Mouse (Mus musculus): ENCODE measurements around the gene Ephb2. TPM values are rescaled to one million over a fixed set of nuclear protein-coding genes. Genes with fewer than 3 reads are reported as not detected.

Gene Ephb2
- 5.1 and 5.8 TPM in 2 replicates for polyA plus RNA-seq (2015; fragmentation: Nextera tagmentation; extraction: Ambion mirVana)

DNA sequence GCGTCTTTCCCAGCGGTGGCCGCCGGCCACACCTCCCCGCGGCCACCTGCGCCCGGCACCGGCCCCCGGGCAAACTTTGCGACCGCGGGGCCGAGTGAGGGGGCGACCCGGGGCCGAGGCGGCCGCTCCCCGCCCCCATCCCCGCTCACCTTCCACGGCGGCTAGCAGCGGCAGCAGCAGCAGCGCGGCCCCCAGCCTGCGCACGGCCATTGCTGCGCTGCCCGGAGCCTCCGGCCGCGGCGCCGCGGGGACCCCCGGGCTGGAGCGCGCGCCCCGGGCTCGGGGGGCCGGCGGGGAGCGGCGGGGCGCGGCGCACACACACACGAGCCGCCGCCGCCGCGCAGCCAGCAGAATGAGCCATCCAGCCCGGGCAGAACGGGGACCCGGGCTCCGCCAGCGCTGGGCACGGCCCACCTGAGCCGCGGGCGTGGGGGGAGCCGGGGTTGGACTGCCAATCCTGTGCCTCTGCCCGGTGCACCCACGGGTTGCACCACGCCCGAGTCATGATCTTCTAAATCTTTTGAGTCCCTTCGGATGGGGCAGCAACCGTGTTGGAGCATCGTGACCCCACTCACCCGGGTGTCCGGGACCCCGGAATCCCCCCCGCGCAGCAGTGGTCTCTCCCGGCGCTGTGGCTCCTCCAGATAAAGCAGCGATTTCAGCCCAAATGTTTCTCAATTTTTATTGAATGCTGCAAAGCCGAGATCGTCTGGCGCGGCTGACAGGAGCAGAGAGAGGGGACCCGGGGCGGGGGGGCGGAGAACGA, at the start of gene Ephb2:
Gene Ephb2 (minus strand): TSS at position 368 of the 766 bp plus-strand sequence.
- H3K27me3 ChIP-seq, result peaks cover 63% of the 10 kb centered on the region

DNA sequence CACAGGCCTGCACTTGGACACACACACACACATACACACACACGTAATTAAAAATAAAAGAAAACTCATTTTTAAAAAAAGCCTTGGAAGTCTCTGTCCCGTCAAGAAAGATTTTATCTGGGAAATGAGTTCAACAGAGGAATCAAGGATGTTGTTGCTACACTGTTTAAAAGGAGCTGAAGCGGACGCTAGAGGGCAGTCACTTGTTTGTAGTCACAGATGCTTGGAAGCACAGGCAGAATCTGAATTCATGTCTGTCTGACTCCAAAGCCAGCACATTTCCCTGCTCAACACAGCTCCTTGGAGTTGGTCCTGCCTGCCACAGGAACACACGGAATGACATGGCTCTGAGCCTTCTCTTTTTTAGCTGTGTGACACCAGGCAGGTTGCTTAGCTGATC, 42.8 kb upstream of the Ephb2 start:
- 19% methylated on average over 5 of the region's 5 CpGs for WGBS
- ATAC-seq (ENCODE audit: borderline replicate concordance, extremely low read depth, low FRiP score, low TSS enrichment), result no peak

More for the DNA sequence above, at the start of gene Ephb2:
- Histone ChIP-seq H3K4me2 (peak within 1 kb of the TSS; percentile 91), H3K4me1 (peaks cover 48% of the 10 kb centered on the region), H3K9me3 (no peaks in the 10 kb centered on the region), H3K36me3 (no peaks in the 10 kb centered on the region), H3K9ac (peak within 1 kb of the TSS; percentile 53), H3K4me3 (peak within 1 kb of the TSS; percentile 67), H3K27ac (peak within 1 kb of the TSS; percentile 87)
- peak; percentile 64 for ATAC-seq (ENCODE audit: borderline replicate concordance, extremely low read depth, low FRiP score, low TSS enrichment)
- WGBS, result under 1% methylated on average over 83 of the region's 88 CpGs

DNA sequence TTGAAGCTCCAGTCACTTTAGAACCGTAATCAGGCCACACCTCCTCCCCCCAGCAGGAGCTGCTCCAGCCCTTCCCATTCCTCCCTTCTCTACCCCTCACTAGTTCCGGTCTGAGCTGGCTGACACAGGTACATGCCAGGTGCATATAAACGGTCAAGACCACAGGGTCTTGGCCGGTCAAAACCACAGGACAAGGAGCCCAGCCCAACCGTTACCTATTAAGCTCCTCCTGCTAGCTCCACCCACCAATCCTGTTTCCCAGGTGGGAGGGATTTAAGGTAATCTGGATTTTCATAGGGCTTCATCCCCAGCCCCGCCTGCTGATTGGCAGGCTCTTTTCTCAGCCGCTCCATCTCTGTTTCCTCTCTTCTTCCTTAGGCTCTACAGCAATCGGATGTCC, 42.4 kb upstream of the Ephb2 start:
- Histone ChIP-seq H3K27me3 (peaks cover 6% of the 10 kb centered on the region; the same call in 1 of the 2 replicates), H3K4me1 (no peaks in the 10 kb centered on the region), H3K27ac (no peak overlapping the region), H3K36me3 (no peaks in the 10 kb centered on the region), H3K9me3 (no peaks in the 10 kb centered on the region), H3K4me3 (no peak overlapping the region), H3K9ac (no peak overlapping the region), H3K4me2 (no peak overlapping the region)
- no peak for ATAC-seq (ENCODE audit: borderline replicate concordance, extremely low read depth, low FRiP score, low TSS enrichment)
- WGBS, result 39% methylated on average over 8 of the region's 8 CpGs

More for the DNA sequence above, 42.8 kb upstream of the Ephb2 start:
- H3K9ac ChIP-seq, result no peak overlapping the region
- no peak overlapping the region for H3K4me3 ChIP-seq
- H3K9me3 ChIP-seq, result no peaks in the 10 kb centered on the region
- no peaks in the 10 kb centered on the region for H3K4me1 ChIP-seq
- peaks cover 6% of the 10 kb centered on the region; the same call in 1 of the 2 replicates for H3K27me3 ChIP-seq
- H3K36me3 ChIP-seq, result no peaks in the 10 kb centered on the region
- no peak overlapping the region for H3K4me2 ChIP-seq
- no peak overlapping the region for H3K27ac ChIP-seq

DNA sequence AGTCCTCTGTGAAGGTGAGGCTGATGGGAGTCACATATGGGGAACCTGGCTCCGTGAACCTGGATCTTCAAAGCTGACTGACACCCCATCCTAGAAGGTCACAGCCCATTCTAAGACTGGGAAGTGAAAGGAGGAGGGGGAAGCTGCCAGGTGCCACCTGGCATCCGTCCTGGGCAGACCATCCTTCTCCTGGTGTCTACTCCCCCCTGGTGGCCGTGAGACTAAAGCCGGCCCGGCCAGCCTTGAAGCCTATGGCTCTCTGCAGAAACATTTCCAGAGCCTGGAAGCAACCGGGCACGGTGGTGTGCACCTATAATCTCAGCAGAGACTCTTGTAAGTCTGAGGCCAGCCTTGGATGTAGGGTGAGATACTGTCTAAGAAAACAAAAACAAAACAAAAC, 41.2 kb upstream of the Ephb2 start:
- Histone ChIP-seq H3K4me3 (no peak overlapping the region), H3K9me3 (no peaks in the 10 kb centered on the region), H3K4me1 (no peaks in the 10 kb centered on the region), H3K27ac (no peak overlapping the region), H3K36me3 (no peaks in the 10 kb centered on the region), H3K9ac (no peak overlapping the region), H3K4me2 (no peak overlapping the region), H3K27me3 (peaks cover 6% of the 10 kb centered on the region; the same call in 1 of the 2 replicates)
- no peak for ATAC-seq (ENCODE audit: borderline replicate concordance, extremely low read depth, low FRiP score, low TSS enrichment)
- WGBS, result 19% methylated on average over 7 of the region's 7 CpGs

- H3K4me1 ChIP-seq, result no peaks in the 10 kb centered on the region
- no peaks in the 10 kb centered on the region for H3K9me3 ChIP-seq
- H3K9ac ChIP-seq, result no peak overlapping the region
- H3K4me3 ChIP-seq, result no peak overlapping the region
- peaks cover 6% of the 10 kb centered on the region; the same call in 1 of the 2 replicates for H3K27me3 ChIP-seq
- 86% methylated on average over 14 of the region's 14 CpGs for WGBS
- H3K27ac ChIP-seq, result no peak overlapping the region
- no peaks in the 10 kb centered on the region for H3K36me3 ChIP-seq
- ATAC-seq (ENCODE audit: borderline replicate concordance, extremely low read depth, low FRiP score, low TSS enrichment), result no peak
- H3K4me2 ChIP-seq, result no peak overlapping the region
Observed at GRCm38 (mm10) chr4:136875012-136875411, 39.2 kb upstream of the Ephb2 start.

DNA sequence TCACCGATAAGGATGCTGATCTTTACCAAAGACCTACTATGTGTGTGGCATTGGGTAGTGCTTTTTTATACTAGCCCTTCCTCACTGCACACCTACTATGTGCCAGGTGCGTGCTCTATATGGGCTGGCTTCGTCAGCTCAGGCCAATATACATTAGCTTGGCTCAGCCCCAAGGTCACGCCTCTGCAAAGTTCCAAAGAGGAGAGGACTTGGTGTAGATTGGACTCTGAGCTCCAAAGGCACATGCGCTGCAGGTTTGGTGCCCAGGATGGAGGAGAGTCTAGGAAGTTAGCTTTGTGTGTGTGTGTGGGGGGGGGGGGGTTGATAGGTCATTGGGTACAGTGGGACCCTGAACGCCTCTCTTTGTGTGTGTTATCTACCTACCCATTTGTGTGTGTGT, 32.6 kb upstream of the Ephb2 start:
- ATAC-seq (ENCODE audit: borderline replicate concordance, extremely low read depth, low FRiP score, low TSS enrichment), result no peak
- Histone ChIP-seq H3K4me2 (no peak overlapping the region), H3K27ac (no peak overlapping the region), H3K27me3 (peaks cover 13% of the 10 kb centered on the region; the same call in 1 of the 2 replicates), H3K36me3 (no peaks in the 10 kb centered on the region), H3K4me1 (0 out of 2 replicates have a peak, but pooled peaks cover 5% of the 10 kb centered on the region), H3K4me3 (no peak overlapping the region), H3K9ac (no peak overlapping the region), H3K9me3 (no peaks in the 10 kb centered on the region)
- 66% methylated on average over 6 of the region's 6 CpGs for WGBS

DNA sequence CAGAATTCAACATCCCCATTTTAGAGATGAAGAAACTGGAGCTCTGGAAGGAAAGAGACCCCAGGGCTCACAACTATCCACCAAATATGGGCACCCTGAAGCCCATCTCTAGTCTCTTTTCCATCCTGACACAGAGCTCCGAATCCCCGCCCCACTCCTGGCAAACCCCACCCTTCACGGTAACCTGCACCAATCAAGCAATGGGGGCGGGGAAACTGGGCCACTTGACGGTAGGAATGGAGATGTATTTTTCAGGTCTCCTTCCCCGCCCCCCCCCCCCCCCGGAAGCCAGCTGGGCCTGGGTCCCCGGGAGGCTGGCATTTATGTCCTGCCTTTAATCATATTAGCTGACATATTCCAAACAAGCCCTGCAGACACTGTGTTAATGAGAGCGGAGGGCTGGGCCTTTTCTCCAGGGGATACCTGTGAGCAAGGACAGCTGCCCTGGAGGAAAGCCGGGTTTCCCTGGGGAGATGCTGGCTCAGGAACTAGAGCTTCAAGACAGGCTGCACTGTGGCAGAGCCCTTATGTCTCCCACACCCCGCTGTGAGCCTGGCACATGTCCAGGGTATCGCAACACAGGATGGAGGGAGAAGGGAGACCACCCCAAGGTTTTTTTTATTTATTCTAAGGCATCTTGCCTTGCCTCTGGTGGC, 32.0 kb upstream of the Ephb2 start:
- H3K4me3 ChIP-seq, result no peak overlapping the region
- no peaks in the 10 kb centered on the region for H3K36me3 ChIP-seq
- peaks cover 18% of the 10 kb centered on the region for H3K27me3 ChIP-seq
- H3K9ac ChIP-seq, result no peak overlapping the region
- ATAC-seq (ENCODE audit: borderline replicate concordance, extremely low read depth, low FRiP score, low TSS enrichment), result peak; percentile 35; the same call in 1 of the 2 replicates
- WGBS, result 5% methylated on average over 9 of the region's 12 CpGs
- H3K27ac ChIP-seq, result no peak overlapping the region
- H3K4me2 ChIP-seq, result no peak overlapping the region
- H3K4me1 ChIP-seq, result 0 out of 2 replicates have a peak, but pooled peaks cover 5% of the 10 kb centered on the region
- no peaks in the 10 kb centered on the region for H3K9me3 ChIP-seq

GRCm38 (mm10) chr4:136865531-136865930, 29.7 kb upstream of the Ephb2 start:
- Histone ChIP-seq H3K4me1 (0 out of 2 replicates have a peak, but pooled peaks cover 5% of the 10 kb centered on the region), H3K9me3 (no peaks in the 10 kb centered on the region), H3K36me3 (no peaks in the 10 kb centered on the region), H3K9ac (no peak overlapping the region), H3K4me2 (no peak overlapping the region), H3K27ac (no peak overlapping the region), H3K27me3 (peaks cover 26% of the 10 kb centered on the region), H3K4me3 (no peak overlapping the region)
- ATAC-seq (ENCODE audit: borderline replicate concordance, extremely low read depth, low FRiP score, low TSS enrichment), result no peak
- WGBS, result 61% methylated on average over 5 of the region's 5 CpGs

DNA sequence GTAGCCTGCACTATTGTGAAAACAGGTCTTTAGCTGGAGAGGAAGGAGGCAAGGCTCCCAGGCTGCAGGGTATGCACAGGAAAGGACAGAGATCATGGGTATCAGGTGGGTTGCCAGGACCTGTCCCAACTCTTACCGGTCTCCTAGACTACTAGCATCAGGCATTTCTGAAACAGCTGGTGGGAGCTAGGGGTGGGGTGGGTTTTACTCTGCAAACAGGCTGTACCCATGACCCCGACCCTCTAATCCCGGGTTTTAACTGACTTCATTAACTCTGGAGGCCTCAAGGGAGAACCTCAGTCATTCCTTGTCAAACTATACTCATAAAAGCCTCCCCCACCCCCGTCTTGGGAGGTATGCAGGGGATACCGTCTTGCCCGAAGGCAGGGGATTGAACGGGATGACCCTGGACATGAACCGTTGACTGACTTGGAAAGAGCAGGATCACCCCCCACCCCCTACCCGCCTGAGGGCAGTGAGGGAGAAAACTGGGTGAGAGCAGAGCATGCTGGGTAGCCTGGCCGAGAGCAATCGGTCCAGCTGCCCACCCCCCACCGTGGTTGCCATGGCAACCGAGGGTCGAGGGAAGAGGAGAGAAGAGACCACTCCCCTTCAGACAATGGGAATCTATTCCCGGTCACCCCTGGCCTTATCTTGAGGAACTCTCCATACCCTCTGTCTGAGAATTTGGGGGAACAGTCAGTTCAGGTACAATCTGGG, 29.1 kb upstream of the Ephb2 start:
- 11% methylated on average over 15 of the region's 15 CpGs for WGBS
- H3K4me1 ChIP-seq, result 0 out of 2 replicates have a peak, but pooled peaks cover 5% of the 10 kb centered on the region
- ATAC-seq (ENCODE audit: borderline replicate concordance, extremely low read depth, low FRiP score, low TSS enrichment), result no peak
- no peaks in the 10 kb centered on the region for H3K9me3 ChIP-seq
- no peak overlapping the region for H3K27ac ChIP-seq
- H3K9ac ChIP-seq, result no peak overlapping the region
- no peak overlapping the region for H3K4me2 ChIP-seq
- peaks cover 26% of the 10 kb centered on the region for H3K27me3 ChIP-seq
- no peaks in the 10 kb centered on the region for H3K36me3 ChIP-seq
- no peak overlapping the region for H3K4me3 ChIP-seq

DNA sequence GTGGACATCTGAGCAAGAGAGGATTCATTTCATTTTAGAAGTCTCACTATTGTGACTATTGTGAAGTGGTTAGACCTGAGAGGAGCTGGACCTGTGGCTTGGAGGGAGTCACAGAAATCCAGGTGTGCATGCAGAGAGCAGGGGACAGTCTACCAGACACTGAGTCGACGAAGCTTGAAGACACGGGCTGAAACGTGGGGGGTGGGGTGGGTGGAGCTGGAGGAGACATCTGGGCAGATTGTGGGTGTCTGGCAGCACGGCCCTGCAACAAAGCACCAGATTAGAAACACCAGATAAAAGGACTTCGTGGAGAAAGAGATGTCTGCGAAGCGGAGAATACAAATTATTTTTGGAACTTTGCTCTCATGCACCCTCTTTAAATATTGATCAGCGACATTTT, 27.7 kb upstream of the Ephb2 start:
- Histone ChIP-seq H3K9me3 (no peaks in the 10 kb centered on the region), H3K36me3 (no peaks in the 10 kb centered on the region), H3K4me3 (no peak overlapping the region), H3K27ac (no peak overlapping the region), H3K4me2 (no peak overlapping the region), H3K9ac (no peak overlapping the region), H3K4me1 (0 out of 2 replicates have a peak, but pooled peaks cover 5% of the 10 kb centered on the region), H3K27me3 (peaks cover 26% of the 10 kb centered on the region)
- WGBS, result 45% methylated on average over 9 of the region's 9 CpGs
- no peak for ATAC-seq (ENCODE audit: borderline replicate concordance, extremely low read depth, low FRiP score, low TSS enrichment)

DNA sequence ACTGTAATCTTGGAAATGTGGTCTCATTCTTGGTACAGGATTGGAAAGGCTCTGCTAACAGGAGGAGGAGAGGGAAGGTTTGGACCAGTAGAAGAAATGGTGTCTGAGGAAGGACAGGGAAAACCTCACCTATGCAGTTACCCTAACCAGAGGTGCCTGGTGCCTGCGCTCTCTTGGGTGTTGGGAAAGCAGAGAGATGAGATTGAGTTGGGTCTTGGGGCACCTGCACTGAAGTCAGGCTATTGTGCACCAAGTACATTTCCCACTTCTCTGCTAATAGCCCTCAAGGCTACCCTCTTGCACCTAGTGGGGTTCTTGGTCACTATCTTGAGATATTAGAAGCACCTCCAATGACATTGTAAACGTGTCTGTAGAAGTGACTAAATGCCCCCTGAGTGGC, 26.6 kb upstream of the Ephb2 start:
- Histone ChIP-seq H3K27ac (no peak overlapping the region), H3K9me3 (no peaks in the 10 kb centered on the region), H3K4me3 (no peak overlapping the region), H3K36me3 (no peaks in the 10 kb centered on the region), H3K4me2 (no peak overlapping the region), H3K4me1 (no peaks in the 10 kb centered on the region), H3K9ac (no peak overlapping the region), H3K27me3 (peaks cover 26% of the 10 kb centered on the region)
- ATAC-seq (ENCODE audit: borderline replicate concordance, extremely low read depth, low FRiP score, low TSS enrichment), result no peak
- 52% methylated on average over 2 of the region's 2 CpGs for WGBS

Data from lung, embryonic 15.5 days (tissue).